ENCODE assay signal across 11 mouse cellular contexts in the genomic region with DNA sequence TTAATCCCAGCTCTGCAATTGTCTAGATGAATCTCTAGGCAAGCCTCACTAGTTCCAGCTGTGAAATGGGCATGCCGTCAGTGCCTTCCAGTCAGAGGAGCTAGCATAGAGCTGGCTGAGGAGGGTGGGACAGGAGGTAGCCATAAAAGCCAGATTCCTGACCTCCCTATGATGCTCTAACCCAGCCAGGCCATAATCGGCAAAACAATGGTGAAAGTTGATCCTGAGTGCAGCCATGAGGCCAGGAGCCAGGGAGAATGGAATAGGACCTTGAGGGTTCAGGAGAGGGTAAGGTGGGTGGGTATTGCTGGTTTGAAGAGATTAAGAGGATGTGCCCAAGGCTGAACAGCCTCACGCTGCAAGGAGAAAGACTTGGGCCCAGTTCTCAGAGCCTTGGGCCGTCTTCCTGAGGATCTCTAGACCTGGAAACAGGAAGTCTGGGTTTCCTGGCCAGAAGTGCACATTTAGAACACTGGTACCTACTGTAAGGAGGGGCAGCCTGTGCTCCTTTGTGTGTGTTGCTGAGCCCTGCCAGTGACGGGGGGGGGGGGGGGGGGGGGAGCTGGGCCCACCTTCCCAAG. TPM values are rescaled to one million over a fixed set of nuclear protein-coding genes. Genes with fewer than 3 reads are reported as not detected.
A peak's percentile ranks its signal among the peaks of the same experiment; 100 is the strongest.
DNase-seq lines count a peak whose midpoint lies in the region; ATAC-seq and TF ChIP-seq lines count a peak whose summit lies in the region.
"Had no signal": no experiment of that assay in that cellular context is flagged by ENCODE, and none has a peak within 500 bp of the region (broad histone marks: within the 10 kb centered on the region; RNA-seq: fewer than 3 reads in every experiment).

No protein-coding gene starts in this region.

- TF ChIP-seq POLR2A in lung, adult 2 months (IDR thresholded peaks at IDR 0.05; ENCODE audit: borderline replicate concordance, extremely low read depth, low read depth, low read length) = no peak
- no peak for TF ChIP-seq POLR2A in small intestine, adult 2 months (IDR thresholded peaks at IDR 0.05; ENCODE audit: low read depth, low read length)

- no peaks in the 10 kb centered on the region for H3K36me3 ChIP-seq in heart, embryonic 14.5 days (ENCODE audit: control insufficient read depth, insufficient read depth, low read length)
- H3K36me3 ChIP-seq in lung, embryonic 14.5 days (ENCODE audit: insufficient read depth) = no peaks in the 10 kb centered on the region
- H3K36me3 ChIP-seq in embryonic facial prominence, embryonic 10.5 days (replicated peaks) = no peaks in the 10 kb centered on the region
- peaks cover 17% of the 10 kb centered on the region for H3K36me3 ChIP-seq in small intestine, adult 2 months (ENCODE audit: control insufficient read depth, insufficient read depth, low read length)

- H3K4me3 ChIP-seq in heart, embryonic 14.5 days (ENCODE audit: control insufficient read depth in 1 of 2, insufficient read depth in 1 of 2, low read depth in 1 of 2, low read length in 2 of 2) = no peak overlapping the region
- no peak overlapping the region for H3K4me3 ChIP-seq in lung, embryonic 14.5 days (ENCODE audit: low read depth, low read length)
- H3K4me3 ChIP-seq in lung, adult 2 months (replicated peaks; ENCODE audit: extremely low read depth, low read depth, low read length) = no peak overlapping the region
- H3K4me3 ChIP-seq in embryonic facial prominence, embryonic 10.5 days = no peak overlapping the region
- no peak overlapping the region for H3K4me3 ChIP-seq in small intestine, adult 2 months (ENCODE audit: low read depth, low read length)

- H3K27ac ChIP-seq in heart, embryonic 14.5 days (replicated peaks in 1 of 2; ENCODE audit: control insufficient read depth in 1 of 2, insufficient read depth in 1 of 2, low read depth in 2 of 2, low read length in 2 of 2) = peak overlapping the region; percentile 30 to 67
- H3K27ac ChIP-seq in lung, embryonic 14.5 days (ENCODE audit: low read depth) = peak overlapping the region; percentile 70; the same call in 1 of the 2 replicates
- H3K27ac ChIP-seq in embryonic facial prominence, embryonic 10.5 days (replicated peaks) = peak overlapping the region; percentile 7
- H3K27ac ChIP-seq in small intestine, adult 2 months (ENCODE audit: insufficient read depth, low read depth, low read length) = peak overlapping the region; percentile 38

- H3K4me1 ChIP-seq in heart, embryonic 14.5 days (ENCODE audit: control insufficient read depth in 2 of 2, insufficient read depth in 2 of 2, low read length in 2 of 2) = peaks cover 37 to 62% of the 10 kb centered on the region in 2 experiments
- peaks cover 11% of the 10 kb centered on the region; the same call in 1 of the 2 replicates for H3K4me1 ChIP-seq in lung, embryonic 14.5 days (ENCODE audit: insufficient read depth)
- H3K4me1 ChIP-seq in lung, adult 2 months (ENCODE audit: control insufficient read depth, insufficient read depth, low read length) = peaks cover 19% of the 10 kb centered on the region
- peaks cover 84% of the 10 kb centered on the region for H3K4me1 ChIP-seq in embryonic facial prominence, embryonic 10.5 days
- H3K4me1 ChIP-seq in small intestine, adult 2 months (ENCODE audit: control insufficient read depth, insufficient read depth, insufficient read length, low read length) = peaks cover 62% of the 10 kb centered on the region

- TF ChIP-seq CTCF in lung, embryonic 14.5 days (IDR thresholded peaks at IDR 0.05; ENCODE audit: low read depth) = no peak
- TF ChIP-seq CTCF in lung, adult 2 months (IDR thresholded peaks at IDR 0.05; ENCODE audit: insufficient read depth, low read length) = no peak
- TF ChIP-seq CTCF in small intestine, adult 2 months (IDR thresholded peaks at IDR 0.05; ENCODE audit: extremely low read depth, insufficient read length, insufficient replicate concordance, low read depth, low read length) = no peak

- 66% methylated on average over 4 of the region's 5 CpGs for WGBS in heart, embryonic 14.5 days
- WGBS in lung, embryonic 14.5 days = 57% methylated on average over 4 of the region's 5 CpGs
- 46% methylated on average over 5 of the region's 5 CpGs for WGBS in lung, adult 2 months
- WGBS in embryonic facial prominence, embryonic 10.5 days = 46% methylated on average over 5 of the region's 5 CpGs
- WGBS in small intestine, adult 2 months = 76% methylated on average over 4 of the region's 5 CpGs

- H3K27me3 ChIP-seq in heart, embryonic 14.5 days (ENCODE audit: control insufficient read depth, insufficient read depth, low read length) = peaks cover 53% of the 10 kb centered on the region
- H3K27me3 ChIP-seq in lung, embryonic 14.5 days (ENCODE audit: insufficient read depth, low read length) = peaks cover 33% of the 10 kb centered on the region
- H3K27me3 ChIP-seq in embryonic facial prominence, embryonic 10.5 days (replicated peaks; ENCODE audit: low read depth, poor library complexity, severe bottlenecking) = peaks cover 97% of the 10 kb centered on the region
- no peaks in the 10 kb centered on the region for H3K27me3 ChIP-seq in small intestine, adult 2 months (ENCODE audit: control insufficient read depth, insufficient read depth, low read length)

- H3K9ac ChIP-seq in heart, embryonic 14.5 days (ENCODE audit: low read length) = no peak overlapping the region
- no peak overlapping the region for H3K9ac ChIP-seq in lung, embryonic 14.5 days

- H3K4me2 ChIP-seq in heart, embryonic 14.5 days (ENCODE audit: low read length) = no peak overlapping the region
- no peak overlapping the region for H3K4me2 ChIP-seq in lung, embryonic 14.5 days

- DNase-seq in heart, adult 18-20 months = no peak
- DNase-seq in lung, embryonic 14.5 days = peak; percentile 48
- no peak for DNase-seq in lung, adult 2 months
- no peak for DNase-seq in embryonic facial prominence, embryonic 10.5 days (ENCODE audit: low spot score)
- no peak for DNase-seq in cerebellum, adult 18-20 months
- no peak for DNase-seq in left cerebral cortex, adult 8-10 months (ENCODE audit: low spot score in 2 of 2)
- DNase-seq: cerebellum, postnatal 14 days; thymus, postnatal 36 days had no signal

- ATAC-seq in heart, embryonic 14.5 days (ENCODE audit: insufficient number of reproducible peaks, insufficient read depth, low FRiP score, low read depth) = no peak
- ATAC-seq in lung, embryonic 14.5 days (ENCODE audit: insufficient read depth) = no peak

- no peaks in the 10 kb centered on the region for H3K9me3 ChIP-seq in heart, embryonic 14.5 days (ENCODE audit: control insufficient read depth, low read length)
- no peaks in the 10 kb centered on the region for H3K9me3 ChIP-seq in lung, embryonic 14.5 days (ENCODE audit: low read depth, low read length)
- no peaks in the 10 kb centered on the region for H3K9me3 ChIP-seq in embryonic facial prominence, embryonic 10.5 days

RNA-seq across cellular contexts. Expression of a gene that starts 9.4 kb away (rescaled TPM):
- polyA plus RNA-seq in heart, embryonic 14.5 days (2014; fragmentation: Nextera tagmentation; extraction: Ambion mirVana) = 5.5 and 6.9 TPM in 2 replicates
- 10 to 100 TPM; 45.1 to 52.6 TPM for total RNA-seq in heart, adult 18-20 months (2021)
- polyA plus RNA-seq in lung, embryonic 14.5 days (2014; fragmentation: Nextera tagmentation; extraction: Ambion mirVana) = 2.0 and 3.4 TPM in 2 replicates
- 31.7 and 43.6 TPM in 2 replicates for polyA plus RNA-seq in lung, adult 2 months (2012; rRNA removed)
- polyA plus RNA-seq in embryonic facial prominence, embryonic 10.5 days (2016; fragmentation: Nextera tagmentation; extraction: Ambion mirVana) = 3.9 and 4.0 TPM in 2 replicates
- 10.2 and 16.4 TPM in 2 replicates for polyA plus RNA-seq in small intestine, adult 2 months (2012; rRNA removed)
- 1 to 10 TPM in 1 of 4 experiments, under 1 TPM in 3; 0.44 to 1.3 (median 0.68) TPM for total RNA-seq in left cerebral cortex, adult 8-10 months (2022)

RNA-seq across cellular contexts. Expression of a gene that starts 16.0 kb away (rescaled TPM):
- 8.1 and 9.4 TPM in 2 replicates for polyA plus RNA-seq in heart, embryonic 14.5 days (2014; fragmentation: Nextera tagmentation; extraction: Ambion mirVana)
- total RNA-seq in heart, adult 18-20 months (2021) = 1 to 10 TPM; 3.2 to 4.1 TPM
- polyA plus RNA-seq in lung, embryonic 14.5 days (2014; fragmentation: Nextera tagmentation; extraction: Ambion mirVana) = 10.3 and 10.7 TPM in 2 replicates
- polyA plus RNA-seq in lung, adult 2 months (2012; rRNA removed) = 34.9 and 46.7 TPM in 2 replicates
- 5.7 and 7.0 TPM in 2 replicates for polyA plus RNA-seq in embryonic facial prominence, embryonic 10.5 days (2016; fragmentation: Nextera tagmentation; extraction: Ambion mirVana)
- polyA plus RNA-seq in small intestine, adult 2 months (2012; rRNA removed) = 356 and 552 TPM in 2 replicates
- 1 to 10 TPM; 1.7 to 2.5 (median 2.0) TPM for total RNA-seq in left cerebral cortex, adult 8-10 months (2022)

RNA-seq across cellular contexts. Expression of a gene that starts 26.2 kb away (rescaled TPM):
- 1.2 TPM in 1 of 2 replicates, not detected in the other for polyA plus RNA-seq in heart, embryonic 14.5 days (2014; fragmentation: Nextera tagmentation; extraction: Ambion mirVana)
- not detected for total RNA-seq in heart, adult 18-20 months (2021)
- 0.50 and 0.68 TPM in 2 replicates for polyA plus RNA-seq in lung, embryonic 14.5 days (2014; fragmentation: Nextera tagmentation; extraction: Ambion mirVana)
- not detected in 2 replicates for polyA plus RNA-seq in lung, adult 2 months (2012; rRNA removed)
- not detected in 2 replicates for polyA plus RNA-seq in embryonic facial prominence, embryonic 10.5 days (2016; fragmentation: Nextera tagmentation; extraction: Ambion mirVana)
- polyA plus RNA-seq in small intestine, adult 2 months (2012; rRNA removed) = not detected in 2 replicates
- total RNA-seq in left cerebral cortex, adult 8-10 months (2022) = 1 to 10 TPM; 2.4 to 4.8 (median 3.5) TPM

RNA-seq across cellular contexts. Expression of a gene that starts 52.8 kb away (rescaled TPM):
- polyA plus RNA-seq in heart, embryonic 14.5 days (2014; fragmentation: Nextera tagmentation; extraction: Ambion mirVana) = 1.1 and 1.4 TPM in 2 replicates
- total RNA-seq in heart, adult 18-20 months (2021) = not detected
- 8.1 and 10.8 TPM in 2 replicates for polyA plus RNA-seq in lung, embryonic 14.5 days (2014; fragmentation: Nextera tagmentation; extraction: Ambion mirVana)
- 0.12 and 0.31 TPM in 2 replicates for polyA plus RNA-seq in lung, adult 2 months (2012; rRNA removed)
- 15.7 and 19.8 TPM in 2 replicates for polyA plus RNA-seq in embryonic facial prominence, embryonic 10.5 days (2016; fragmentation: Nextera tagmentation; extraction: Ambion mirVana)
- polyA plus RNA-seq in small intestine, adult 2 months (2012; rRNA removed) = 0.43 and 0.53 TPM in 2 replicates
- total RNA-seq in left cerebral cortex, adult 8-10 months (2022) = 1 to 10 TPM; 3.0 to 5.1 (median 3.8) TPM
- total RNA-seq: megakaryocyte progenitor cell, adult 5-6 weeks had no signal

RNA-seq across cellular contexts. Expression of a gene that starts 55.3 kb away (rescaled TPM):
- polyA plus RNA-seq in heart, embryonic 14.5 days (2014; fragmentation: Nextera tagmentation; extraction: Ambion mirVana) = 27.0 and 28.9 TPM in 2 replicates
- 10 to 100 TPM; 52.7 to 57.6 TPM for total RNA-seq in heart, adult 18-20 months (2021)
- polyA plus RNA-seq in lung, embryonic 14.5 days (2014; fragmentation: Nextera tagmentation; extraction: Ambion mirVana) = 45.1 and 47.5 TPM in 2 replicates
- 305 and 359 TPM in 2 replicates for polyA plus RNA-seq in lung, adult 2 months (2012; rRNA removed)
- 32.6 and 32.7 TPM in 2 replicates for polyA plus RNA-seq in embryonic facial prominence, embryonic 10.5 days (2016; fragmentation: Nextera tagmentation; extraction: Ambion mirVana)
- polyA plus RNA-seq in small intestine, adult 2 months (2012; rRNA removed) = 190 and 472 TPM in 2 replicates
- 100 to 1,000 TPM; 123 to 157 (median 142) TPM for total RNA-seq in left cerebral cortex, adult 8-10 months (2022)

Comparison
In these comparisons a context has a peak if more than half of its experiments do, and no peak if none do; other contexts are left out.
1. H3K27ac ChIP-seq: peak in every context shown above with its lines; median percentile 70 in lung, embryonic 14.5 days; 48 in heart, embryonic 14.5 days; 38 in small intestine, adult 2 months; 7 in embryonic facial prominence, embryonic 10.5 days.